Mouse (Mus musculus): ENCODE results near the gene Gpr153.

DNA sequence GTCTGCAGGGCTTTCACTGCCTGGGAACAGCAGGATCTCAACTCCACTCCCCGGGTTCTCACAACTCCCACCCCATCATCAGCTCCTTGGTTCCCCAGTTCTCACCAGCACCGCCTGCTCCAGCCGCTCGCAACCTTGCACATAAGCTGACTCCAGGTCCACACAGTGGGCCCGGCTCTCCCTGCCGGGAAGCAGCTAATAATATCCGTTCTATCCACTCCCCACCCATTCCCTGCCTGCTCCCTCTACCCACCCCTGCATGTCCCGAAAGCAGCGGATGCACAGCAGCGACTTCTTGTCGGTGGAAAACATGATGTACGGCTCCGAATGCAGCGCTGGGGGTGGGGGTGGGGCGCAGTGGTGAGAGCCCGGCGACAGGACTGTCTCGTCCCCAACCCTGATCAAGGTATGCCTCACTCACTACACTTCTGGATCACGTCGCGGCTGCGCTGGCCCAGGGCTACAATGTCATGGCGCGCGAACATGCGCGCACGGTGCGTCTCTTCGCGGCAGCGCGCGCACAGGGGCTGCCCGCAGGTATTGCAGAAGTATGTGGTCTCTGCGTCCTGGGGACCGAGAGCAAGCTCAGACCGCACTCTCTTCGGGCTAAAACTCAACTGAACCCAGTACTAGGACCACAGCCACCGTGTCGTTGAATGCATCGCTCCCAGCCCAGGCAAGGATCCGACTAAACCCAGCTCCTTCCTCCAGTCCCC lies 41.6 kb downstream of the Gpr153 start:
- TF ChIP-seq CHD2 (IDR thresholded peaks at IDR 0.05; ENCODE audit: low read depth, low read length) (no peak), HCFC1 (IDR thresholded peaks at IDR 0.05; ENCODE audit: borderline replicate concordance, insufficient read depth, low read length) (no peak), MAFK (IDR thresholded peaks at IDR 0.05; ENCODE audit: insufficient read depth, low read depth, low read length) (no peak)
